In genomic region chr1:134741433-134741832, GRCm38 (mm10) we compare ENCODE assay signal across 8 mouse cellular contexts.
DNase-seq lines count a peak whose midpoint lies in the region; ATAC-seq and TF ChIP-seq lines count a peak whose summit lies in the region.

No protein-coding gene starts in this region.

- no peaks in the 10 kb centered on the region for H3K36me3 ChIP-seq in heart, embryonic 10.5 days
- H3K36me3 ChIP-seq in thymus, adult 2 months (ENCODE audit: control insufficient read depth, insufficient read depth, low read length) = no peaks in the 10 kb centered on the region
- no peaks in the 10 kb centered on the region for H3K36me3 ChIP-seq in intestine, postnatal 0 days (ENCODE audit: control insufficient read depth, insufficient read depth)
- no peaks in the 10 kb centered on the region for H3K36me3 ChIP-seq in midbrain, embryonic 16.5 days (ENCODE audit: control insufficient read depth, insufficient read depth, low read length)

- peak; percentile 28; the same call in 1 of the 2 replicates for ATAC-seq in intestine, postnatal 0 days
- no peak for ATAC-seq in granulocyte monocyte progenitor cell, adult 5-6 weeks (replicated peaks; ENCODE audit: poor library complexity, severe bottlenecking)
- no peak for ATAC-seq in midbrain, embryonic 16.5 days

- 59% methylated on average over 6 of the region's 6 CpGs for WGBS in heart, embryonic 10.5 days
- WGBS in thymus, adult 2 months = 85% methylated on average over 6 of the region's 6 CpGs
- WGBS in intestine, postnatal 0 days = 65% methylated on average over 5 of the region's 6 CpGs
- 77% methylated on average over 5 of the region's 6 CpGs for WGBS in midbrain, embryonic 16.5 days

- peaks cover 25% of the 10 kb centered on the region for H3K27me3 ChIP-seq in heart, embryonic 10.5 days (ENCODE audit: insufficient read depth, poor library complexity, severe bottlenecking)
- H3K27me3 ChIP-seq in thymus, adult 2 months (ENCODE audit: control insufficient read depth, insufficient read depth, low read length) = no peaks in the 10 kb centered on the region
- no peaks in the 10 kb centered on the region for H3K27me3 ChIP-seq in intestine, postnatal 0 days (replicated peaks; ENCODE audit: control insufficient read depth, insufficient read depth, low read length)
- H3K27me3 ChIP-seq in midbrain, embryonic 16.5 days (ENCODE audit: control insufficient read depth, insufficient read depth, low read depth, low read length) = no peaks in the 10 kb centered on the region

- peaks cover 31% of the 10 kb centered on the region for H3K4me1 ChIP-seq in heart, embryonic 10.5 days
- H3K4me1 ChIP-seq in thymus, adult 2 months (replicated peaks; ENCODE audit: control insufficient read depth, insufficient read depth, low read length) = no peaks in the 10 kb centered on the region
- 0 out of 2 replicates have a peak, but pooled peaks cover 5% of the 10 kb centered on the region for H3K4me1 ChIP-seq in intestine, postnatal 0 days (replicated peaks; ENCODE audit: control insufficient read depth, insufficient read depth, low read length)
- no peaks in the 10 kb centered on the region for H3K4me1 ChIP-seq in midbrain, embryonic 16.5 days (ENCODE audit: control insufficient read depth, insufficient read depth, low read length)

- DNase-seq in heart, embryonic 10.5 days (ENCODE audit: low spot score) = no peak
- no peak for DNase-seq in heart, postnatal 10 days
- peak; percentile 19 for DNase-seq in thymus, adult 2 months
- DNase-seq in thymus, adult 18-20 months = no peak
- DNase-seq in thymus, postnatal 36 days = peak; percentile 23 to 32

- H3K27ac ChIP-seq in heart, embryonic 10.5 days = peak overlapping the region; percentile 75
- H3K27ac ChIP-seq in thymus, adult 2 months (ENCODE audit: control insufficient read depth, insufficient read depth, low read length) = no peak overlapping the region
- H3K27ac ChIP-seq in intestine, postnatal 0 days (ENCODE audit: low read depth, low read length) = no peak overlapping the region
- no peak overlapping the region for H3K27ac ChIP-seq in midbrain, embryonic 16.5 days (ENCODE audit: low read length)

- no peak overlapping the region for H3K4me3 ChIP-seq in heart, embryonic 10.5 days
- no peak overlapping the region for H3K4me3 ChIP-seq in thymus, adult 2 months (ENCODE audit: control insufficient read depth, insufficient read depth, low read length)
- no peak overlapping the region for H3K4me3 ChIP-seq in intestine, postnatal 0 days (ENCODE audit: low read depth, low read length)
- no peak overlapping the region for H3K4me3 ChIP-seq in midbrain, embryonic 16.5 days (ENCODE audit: low read depth, low read length)

- intact Hi-C loops in heart, postnatal 10 days (cut with DNase I) = no loop called here

- H3K9ac ChIP-seq in intestine, postnatal 0 days (ENCODE audit: low read depth, low read length) = no peak overlapping the region
- no peak overlapping the region for H3K9ac ChIP-seq in midbrain, embryonic 16.5 days (ENCODE audit: low read depth, low read length)

- TF ChIP-seq POLR2A in thymus, adult 2 months (IDR thresholded peaks at IDR 0.05; ENCODE audit: control insufficient read depth, extremely low read depth, insufficient read depth, low read length, poor library complexity) = no peak

- H3K9me3 ChIP-seq in heart, embryonic 10.5 days = no peaks in the 10 kb centered on the region
- no peaks in the 10 kb centered on the region for H3K9me3 ChIP-seq in intestine, postnatal 0 days (ENCODE audit: control insufficient read depth)
- no peaks in the 10 kb centered on the region for H3K9me3 ChIP-seq in midbrain, embryonic 16.5 days (replicated peaks; ENCODE audit: control insufficient read depth, low read length, poor library complexity, severe bottlenecking)

- peak overlapping the region; percentile 3; the same call in 1 of the 2 replicates for H3K4me2 ChIP-seq in intestine, postnatal 0 days (replicated peaks; ENCODE audit: low read depth)
- H3K4me2 ChIP-seq in midbrain, embryonic 16.5 days (ENCODE audit: low read length) = no peak overlapping the region

- no peak for TF ChIP-seq CTCF in thymus, adult 2 months (IDR thresholded peaks at IDR 0.05; ENCODE audit: borderline replicate concordance, control insufficient read depth, extremely low read depth, insufficient read depth, low read length, poor library complexity)
- peak; percentile 63 for TF ChIP-seq CTCF in intestine, postnatal 0 days (IDR thresholded peaks at IDR 0.05; ENCODE audit: low read depth)

Comparison
In these comparisons a context has a peak if more than half of its experiments do, and no peak if none do; other contexts are left out.
1. DNase-seq: peak in thymus, adult 2 months (single experiment) and thymus, postnatal 36 days (2 of 2); none in heart, embryonic 10.5 days (single experiment), heart, postnatal 10 days (0 of 2) and thymus, adult 18-20 months (0 of 2).